Mouse (Mus musculus) heart, postnatal 0 days (tissue): ENCODE results near the gene Maml3.

Experiments used
- CTCF ChIP-seq: IDR thresholded peaks from 2 replicates; pipeline ENCODE4 v1.5.1; 2016; ENCODE audit warnings: antibody characterized with exemption, control low read depth, low read depth
- EP300 ChIP-seq: IDR thresholded peaks from 2 replicates; pipeline ENCODE4 v1.6.1; 2016; ENCODE audit warnings: antibody characterized with exemption, low read depth

DNA sequence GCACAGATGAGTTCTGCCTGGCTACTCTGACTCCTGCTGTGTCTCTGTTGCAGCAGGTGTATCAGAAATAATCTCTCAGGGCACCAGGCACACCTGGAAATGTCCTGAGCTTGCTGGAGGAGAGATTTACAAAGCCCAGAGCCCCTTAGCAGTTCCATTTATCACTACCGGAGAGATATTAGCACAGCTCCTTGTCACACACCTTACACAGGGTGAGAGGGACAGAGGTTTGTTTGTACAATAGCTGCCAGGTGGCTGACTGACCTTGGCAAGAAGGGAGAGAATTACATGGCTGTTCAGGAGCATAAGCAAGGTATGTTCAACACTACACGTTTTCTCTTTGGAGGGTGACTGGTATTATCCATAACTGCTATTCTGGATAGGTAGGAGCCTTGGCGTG lies 409.2 kb downstream of the Maml3 start:
- TF ChIP-seq CTCF (no peak), EP300 (no peak)
